Mouse (Mus musculus) left cerebral cortex, adult 9 months (tissue): Measurements from ENCODE around the gene Fcamr.

ENCODE experiments used
- DNase-seq, 2 experiments: peaks; one replicate each; pipeline ENCODE4 v3.0.0; 2022; ENCODE audit warnings: low spot score in 2 of 2

Fcamr gene

GRCm38 (mm10) chr1:130854819-130855218, 54.1 kb downstream of the Fcamr start:
- DNase-seq = no peak

- no peak for DNase-seq
Observed at GRCm38 (mm10) chr1:130855723-130856122, 55.0 kb downstream of the Fcamr start.

GRCm38 (mm10) chr1:130857456-130857855, 56.8 kb downstream of the Fcamr start:
- no peak for DNase-seq

- DNase-seq = no peak
Observed at GRCm38 (mm10) chr1:130864238-130864637, 63.5 kb downstream of the Fcamr start.
